Mouse (Mus musculus): ENCODE measurements at regions not wholly inside any gene's neighbourhood (a gene's known extent, or its start where the extent isn't known, plus 50 kb on each side); places are given as distances from the start of the nearest gene placed in this dataset.

- no peak for DNase-seq (ENCODE audit: low spot score in 2 of 2)
Measured at GRCm38 (mm10) chr12:27143310-27143709, 199.1 kb downstream of the Sox11 start.

DNA sequence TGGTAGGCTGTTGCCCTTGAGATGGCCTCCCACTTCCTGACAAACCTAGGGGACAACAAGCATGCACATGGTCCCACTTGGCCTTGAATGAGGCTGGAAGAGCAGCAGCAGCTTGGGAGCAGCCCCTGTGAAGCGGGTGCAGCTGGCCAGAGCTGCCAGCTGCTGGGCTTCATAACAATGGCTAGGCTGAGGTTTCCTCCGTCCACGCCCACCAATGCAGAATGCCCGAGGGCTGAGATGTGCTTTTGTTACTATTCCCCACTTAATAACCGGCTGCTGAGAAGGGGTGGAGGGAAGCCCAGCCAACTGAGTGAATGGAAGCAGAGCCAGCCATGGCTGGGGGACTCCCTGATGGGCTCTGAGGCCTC, 202.1 kb downstream of the Sox11 start:
- peak in 1 of 2 experiments; percentile 38 for DNase-seq (ENCODE audit: low spot score in 2 of 2)

- no peak for DNase-seq (ENCODE audit: low spot score in 2 of 2)
Measured at GRCm38 (mm10) chr12:27139683-27140334, 202.6 kb downstream of the Sox11 start.

DNA sequence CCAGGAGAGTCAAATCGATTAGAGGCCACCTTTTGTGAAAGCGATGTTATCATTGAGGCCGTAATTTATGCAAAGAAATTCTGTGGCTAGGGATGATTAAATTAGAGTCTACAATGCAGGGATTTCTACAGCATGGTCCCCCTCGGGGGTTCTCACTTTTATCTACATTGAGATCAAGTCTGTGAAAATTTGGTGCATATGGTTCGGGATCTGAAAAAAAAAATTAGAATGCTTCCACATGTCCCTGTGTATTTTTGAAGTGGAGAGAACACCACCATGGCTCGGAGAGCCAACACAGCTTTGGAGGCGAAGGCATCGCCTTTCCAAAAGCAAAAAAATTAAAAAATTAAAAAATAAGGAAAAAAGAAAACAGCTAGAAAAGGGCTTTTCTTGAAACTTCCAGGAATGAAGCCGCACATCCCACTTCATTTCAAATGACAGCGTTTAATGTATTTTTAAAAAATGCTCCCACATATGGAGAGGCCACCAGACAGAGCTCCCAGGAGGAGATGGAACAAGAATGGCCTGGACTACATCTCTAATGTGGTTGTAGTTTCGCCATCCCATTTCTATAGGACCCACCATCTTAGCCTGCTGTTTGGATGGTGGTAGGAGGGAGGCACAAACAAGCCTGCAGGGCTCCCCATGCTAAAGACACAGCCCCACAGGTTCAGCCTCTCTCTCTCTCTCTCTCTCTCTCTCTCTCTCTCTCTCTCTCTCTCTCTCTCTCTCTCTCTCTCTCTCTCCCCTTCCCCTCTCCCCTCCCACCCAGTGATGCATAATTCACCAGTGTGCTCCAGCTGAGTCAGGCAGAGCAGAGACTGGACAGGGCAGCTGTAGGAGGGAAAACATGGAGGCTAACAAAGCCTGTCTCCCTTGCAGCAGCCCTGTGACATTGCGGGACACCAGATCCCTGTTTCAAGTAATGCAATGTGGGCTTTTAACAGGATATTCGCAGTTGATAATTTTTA, 203.4 kb downstream of the Sox11 start:
- no peak for DNase-seq (ENCODE audit: low spot score in 2 of 2)

- DNase-seq (ENCODE audit: low spot score in 2 of 2) = no peak
Measured at GRCm38 (mm10) chr12:27135997-27136559, 206.3 kb downstream of the Sox11 start.

- no peak for DNase-seq (ENCODE audit: low spot score in 2 of 2)
Measured at GRCm38 (mm10) chr12:27130544-27130943, 211.8 kb downstream of the Sox11 start.

- DNase-seq (ENCODE audit: low spot score in 2 of 2) = no peak
Measured at GRCm38 (mm10) chr12:27127054-27127605, 215.2 kb downstream of the Sox11 start.

- no peak for DNase-seq (ENCODE audit: low spot score in 2 of 2)
Measured at GRCm38 (mm10) chr12:27118581-27118980, 223.8 kb downstream of the Sox11 start.

DNA sequence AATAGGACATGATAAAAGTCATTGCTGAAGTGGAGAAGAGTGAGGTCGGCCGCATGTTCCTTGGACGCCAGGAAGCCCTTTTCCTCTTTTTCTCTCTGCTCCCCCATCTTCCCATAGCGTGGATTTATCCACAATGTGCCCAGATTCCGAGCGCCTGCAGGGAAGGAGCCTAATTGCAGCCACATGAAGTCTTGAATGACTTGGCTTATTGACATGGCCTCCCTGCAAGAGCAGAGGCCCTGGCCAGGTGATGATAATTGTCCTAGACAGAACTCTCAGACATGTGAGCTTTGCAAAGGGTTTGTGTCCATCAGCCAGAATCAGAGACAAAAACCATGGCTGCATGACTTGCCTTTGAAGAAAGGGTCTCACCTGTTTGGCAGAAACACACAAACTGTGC, 227.0 kb downstream of the Sox11 start:
- DNase-seq (ENCODE audit: low spot score in 2 of 2) = no peak

DNA sequence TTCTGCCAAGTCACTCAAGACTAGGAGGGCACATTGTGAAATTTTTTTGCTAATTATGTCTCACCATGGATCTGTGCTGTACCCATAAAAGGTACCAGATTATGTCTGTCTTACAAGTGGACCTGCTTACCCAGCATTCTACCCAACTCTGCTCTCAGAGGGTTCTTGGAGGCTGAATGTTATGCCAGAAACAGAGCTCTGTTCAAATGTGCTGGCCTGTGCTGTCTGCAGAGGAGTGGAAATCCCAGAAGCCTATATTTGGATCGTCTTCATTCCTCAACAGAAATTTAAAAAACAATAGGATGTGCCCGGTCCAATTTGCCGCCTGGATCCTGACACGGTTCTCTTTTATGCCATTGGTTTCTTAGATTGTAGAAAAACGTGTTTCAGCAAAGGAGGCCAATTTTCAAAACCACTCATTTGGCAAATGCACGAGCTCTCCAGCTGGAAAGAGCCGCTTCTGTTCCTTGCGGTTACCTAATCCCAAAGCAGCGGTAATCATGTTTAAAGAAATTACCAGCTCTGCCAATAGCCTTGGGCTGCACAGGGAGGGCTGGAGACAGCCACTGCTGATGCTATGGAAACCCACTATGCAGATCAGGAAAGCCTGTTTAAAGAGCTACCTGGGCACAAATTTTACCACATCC, 237.3 kb downstream of the Sox11 start:
- DNase-seq (ENCODE audit: low spot score in 2 of 2) = peak in 1 of 2 experiments; percentile 18

- no peak for DNase-seq (ENCODE audit: low spot score in 2 of 2)
Measured at GRCm38 (mm10) chr12:27102996-27103395, 239.4 kb downstream of the Sox11 start.

GRCm38 (mm10) chr12:27089206-27089605, 253.2 kb downstream of the Sox11 start:
- DNase-seq (ENCODE audit: low spot score in 2 of 2) = no peak

GRCm38 (mm10) chr12:27085890-27086289, 256.5 kb downstream of the Sox11 start:
- DNase-seq (ENCODE audit: low spot score in 2 of 2) = no peak

DNA sequence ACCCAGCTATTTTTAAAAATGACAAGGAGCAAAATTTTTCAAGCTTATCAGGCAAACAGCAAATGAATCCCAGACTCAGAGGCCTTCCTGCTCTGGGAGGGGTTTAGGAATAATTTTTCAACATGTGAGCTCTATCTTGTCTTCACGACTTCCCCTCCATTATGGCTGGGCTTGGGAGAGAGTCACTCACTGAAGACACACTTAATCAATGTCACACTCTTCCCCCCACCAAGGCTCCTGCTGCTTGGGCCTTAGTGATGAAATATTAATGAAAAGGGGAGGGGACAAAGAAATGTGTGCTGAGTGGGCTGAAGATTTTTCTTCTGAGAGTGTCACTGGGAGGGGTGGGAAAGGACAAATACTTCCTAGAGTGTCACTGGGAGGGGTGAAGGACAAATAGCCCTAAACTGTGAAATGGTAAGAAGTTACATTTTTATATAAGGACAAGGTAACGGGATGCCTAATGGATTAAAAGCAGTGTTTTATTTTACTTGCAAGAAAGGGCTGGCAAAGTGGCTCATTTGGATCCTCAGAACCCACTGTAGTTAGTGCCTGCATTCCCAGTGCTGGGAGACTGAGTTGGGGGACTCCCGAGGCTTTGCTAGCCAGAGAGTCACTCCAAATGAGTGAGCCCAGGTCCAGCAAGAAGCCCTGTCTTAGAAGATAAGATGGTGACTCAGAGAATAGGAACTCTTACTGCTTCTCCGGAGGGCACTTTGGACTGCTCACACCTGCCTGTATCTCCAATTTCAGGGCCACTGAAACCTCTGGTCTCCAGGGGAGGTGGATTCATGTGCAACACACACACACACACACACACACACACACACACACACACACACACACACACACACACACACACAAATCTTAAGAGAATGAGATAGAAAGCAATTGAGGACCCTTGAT, 258.5 kb downstream of the Sox11 start:
- no peak for DNase-seq (ENCODE audit: low spot score in 2 of 2)

DNA sequence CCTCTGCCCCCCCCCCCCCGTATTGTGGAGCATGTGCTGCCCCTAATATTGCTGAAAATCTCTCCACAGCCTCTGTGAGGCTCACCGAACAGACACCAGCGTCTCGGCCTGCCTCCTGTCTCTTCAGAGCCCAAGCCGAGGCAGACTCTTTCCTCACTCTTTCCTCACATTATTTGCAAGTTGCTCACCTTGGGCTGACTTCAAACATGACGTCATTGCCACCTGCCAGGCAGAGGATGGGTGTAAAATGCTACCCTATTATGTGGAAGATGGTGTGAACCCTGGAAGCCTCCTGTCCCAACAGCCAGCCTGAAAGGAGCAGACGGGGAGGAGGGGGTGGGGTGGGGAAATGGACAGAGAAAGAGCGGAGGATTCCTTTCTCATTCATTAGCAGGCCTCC, 259.3 kb downstream of the Sox11 start:
- DNase-seq (ENCODE audit: low spot score in 2 of 2) = no peak

DNA sequence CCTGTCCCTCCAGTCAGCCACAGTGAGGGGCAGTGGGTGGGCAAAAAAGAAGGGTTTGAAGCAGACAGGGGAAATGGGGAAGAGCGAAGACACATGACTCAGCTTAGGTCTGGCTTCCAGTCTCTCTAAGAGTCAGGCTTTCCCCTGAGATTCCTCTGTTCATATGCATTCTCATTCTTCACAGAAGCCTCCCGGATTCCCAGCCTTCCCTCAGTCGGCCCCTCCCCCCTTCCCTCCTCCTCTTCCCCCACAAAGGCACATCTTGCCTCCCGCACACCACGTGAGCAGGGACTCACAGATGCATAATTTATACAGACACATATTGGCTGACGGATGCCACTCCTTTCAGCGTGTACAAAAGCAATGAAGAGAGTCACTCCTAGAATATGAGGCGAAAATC, 259.8 kb downstream of the Sox11 start:
- DNase-seq (ENCODE audit: low spot score in 2 of 2) = peak; percentile 70 to 72

- no peak for DNase-seq (ENCODE audit: low spot score in 2 of 2)
Measured at GRCm38 (mm10) chr12:27076107-27076738, 266.2 kb downstream of the Sox11 start.

GRCm38 (mm10) chr12:27065011-27065517, 277.3 kb downstream of the Sox11 start:
- DNase-seq (ENCODE audit: low spot score in 2 of 2) = no peak

DNA sequence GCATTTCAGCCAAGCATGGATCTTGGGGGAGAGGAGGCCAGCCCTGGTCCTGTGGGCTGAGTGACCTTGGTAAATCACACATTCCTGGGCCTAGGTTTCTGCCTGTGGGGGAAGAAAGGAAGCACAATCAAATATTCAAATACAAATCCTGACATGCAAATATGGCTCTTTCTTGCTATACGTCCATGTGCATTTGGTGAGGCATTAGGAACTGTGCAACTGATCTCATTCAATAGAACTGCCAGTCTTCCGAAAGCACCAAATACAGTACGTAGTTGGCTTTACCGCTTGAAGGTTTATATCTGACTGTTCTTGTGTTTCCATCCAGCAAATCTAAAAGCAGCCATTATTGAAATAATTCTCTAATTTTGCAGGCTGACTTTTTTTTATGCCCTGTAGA, 278.9 kb downstream of the Sox11 start:
- no peak for DNase-seq (ENCODE audit: low spot score in 2 of 2)

Data from frontal cortex, postnatal 10 days (tissue).